Mouse (Mus musculus) leukemia stem cell, adult 10-12 weeks (primary cell): ENCODE results near the gene Ppp4r4. TPM values are rescaled to one million over a fixed set of nuclear protein-coding genes. Genes with fewer than 3 reads are reported as not detected.

Source experiments
- polyA plus RNA-seq: library from polyadenylated mRNA; stranded (reverse); fragments of >175 nt; gene quantifications from 2 replicates; pipeline ENCODE4 v1.2.3, GENCODE M21; 2012; ENCODE audit warnings: low replicate concordance

Ppp4r4 gene
- polyA plus RNA-seq = not detected in 2 replicates

GRCm38 (mm10) chr12:103532020-103532648 is at the start of gene Ppp4r4:
Ppp4r4 (plus strand) TSS chr12:103532283.

GRCm38 (mm10) chr12:103631203-103631612 is 99.1 kb downstream of the Ppp4r4 start, which contains the start of gene Serpina10:
Serpina10 (minus strand) TSS chr12:103631444.

GRCm38 (mm10) chr12:103656848-103657626 is 125.0 kb downstream of the Ppp4r4 start, which contains the start of gene Serpina6:
Serpina6 (minus strand) TSS chr12:103657212.

Other genes with a start within 250 kb of the Ppp4r4 start
- gene Fam181a, start 221.3 kb upstream of the Ppp4r4 start, polyA plus RNA-seq = not detected in 2 replicates
- gene Asb2, start 176.3 kb upstream of the Ppp4r4 start, polyA plus RNA-seq = 27.6 and 43.7 TPM in 2 replicates
- 6.9 and 11.8 TPM in 2 replicates for gene Otub2, start 143.6 kb upstream of the Ppp4r4 start, polyA plus RNA-seq
- gene 9330161L09Rik, start 124.5 kb upstream of the Ppp4r4 start, polyA plus RNA-seq = not detected in 2 replicates
- gene Ddx24, start 106.5 kb upstream of the Ppp4r4 start, polyA plus RNA-seq = 17.6 and 42.7 TPM in 2 replicates
- 9.1 and 11.5 TPM in 2 replicates for gene Ifi27, start 98.1 kb upstream of the Ppp4r4 start, polyA plus RNA-seq
- 13.3 and 39.8 TPM in 2 replicates for gene Ifi27l2a, start 88.6 kb upstream of the Ppp4r4 start, polyA plus RNA-seq
- gene Ifi27l2b, start 75.1 kb upstream of the Ppp4r4 start, polyA plus RNA-seq = not detected in 2 replicates
- gene Serpina10, start 99.2 kb downstream of the Ppp4r4 start, polyA plus RNA-seq = not detected in 2 replicates
- gene Serpina6, start 124.9 kb downstream of the Ppp4r4 start, polyA plus RNA-seq = not detected in 2 replicates
- gene Serpina16, start 143.9 kb downstream of the Ppp4r4 start, polyA plus RNA-seq = not detected in 2 replicates
- gene Serpina1f, start 163.2 kb downstream of the Ppp4r4 start, polyA plus RNA-seq = not detected in 2 replicates
- gene Serpina1d, start 241.3 kb downstream of the Ppp4r4 start, polyA plus RNA-seq = not detected in 2 replicates